Mouse (Mus musculus) megakaryocyte progenitor cell, adult 5-6 weeks (primary cell): ENCODE measurements at regions not wholly inside any gene's neighbourhood (a gene's known extent, or its start where the extent isn't known, plus 50 kb on each side); places are given as distances from the start of the nearest gene placed in this dataset.
A peak's percentile ranks its signal among the peaks of the same experiment; 100 is the strongest.
"Not testable (repeated sequence)": the region's sequence is repeated elsewhere in the genome, so short reads cannot be mapped to it uniquely, and the experiment has no call there.

Experiments used
- ATAC-seq: replicated peaks from 2 replicates; pipeline ENCODE4 v1.8.0; 2016; ENCODE audit warnings: mild to moderate bottlenecking, moderate TSS enrichment, inconsistent platforms; ENCODE audit not compliant: poor library complexity

GRCm38 (mm10) chr3:38321620-38322019 is 163.0 kb downstream of the Ankrd50 start:
- ATAC-seq = no peak

DNA sequence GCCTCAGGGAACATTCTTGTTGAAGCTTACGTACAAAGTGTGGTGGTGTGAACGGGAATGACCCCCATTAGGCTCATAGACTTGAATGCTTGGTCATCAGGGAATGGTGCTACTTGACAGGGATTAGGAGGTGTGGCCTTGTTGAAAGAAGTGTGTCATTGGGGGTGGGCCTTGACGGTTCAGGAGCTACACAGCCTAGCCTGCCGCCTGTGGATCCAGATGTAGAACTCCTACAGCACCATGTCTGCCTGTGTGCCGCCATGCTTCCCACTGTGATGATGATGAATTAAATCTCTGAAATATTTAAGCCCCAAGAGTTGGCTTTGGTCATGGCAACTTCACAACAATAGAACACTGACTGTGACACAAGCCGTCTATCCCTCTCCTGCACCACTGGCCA is 163.6 kb downstream of the Ankrd50 start:
- ATAC-seq = no peak

- ATAC-seq = no peak
These were observed 171.8 kb downstream of the Ankrd50 start for GRCm38 (mm10) chr3:38312834-38313233.

DNA sequence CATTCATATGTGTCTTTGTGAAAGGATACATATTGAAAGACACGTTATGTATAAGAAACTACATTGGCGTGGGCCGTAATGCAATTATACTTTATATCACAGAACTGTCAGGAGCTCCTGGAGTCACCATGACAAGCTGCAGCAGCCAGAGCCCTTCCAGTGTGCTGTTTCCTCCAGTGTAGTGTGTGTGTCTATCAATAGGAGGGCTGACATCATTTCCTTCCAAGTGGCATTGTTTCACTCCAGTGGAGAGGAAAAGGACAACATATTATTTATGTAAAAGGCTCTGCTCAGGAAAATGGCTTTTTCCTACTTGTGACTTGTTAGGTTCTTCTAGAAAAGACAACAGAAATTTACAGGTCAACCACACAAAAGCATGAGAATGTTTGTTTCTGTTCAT is 172.5 kb downstream of the Ankrd50 start:
- ATAC-seq = no peak

DNA sequence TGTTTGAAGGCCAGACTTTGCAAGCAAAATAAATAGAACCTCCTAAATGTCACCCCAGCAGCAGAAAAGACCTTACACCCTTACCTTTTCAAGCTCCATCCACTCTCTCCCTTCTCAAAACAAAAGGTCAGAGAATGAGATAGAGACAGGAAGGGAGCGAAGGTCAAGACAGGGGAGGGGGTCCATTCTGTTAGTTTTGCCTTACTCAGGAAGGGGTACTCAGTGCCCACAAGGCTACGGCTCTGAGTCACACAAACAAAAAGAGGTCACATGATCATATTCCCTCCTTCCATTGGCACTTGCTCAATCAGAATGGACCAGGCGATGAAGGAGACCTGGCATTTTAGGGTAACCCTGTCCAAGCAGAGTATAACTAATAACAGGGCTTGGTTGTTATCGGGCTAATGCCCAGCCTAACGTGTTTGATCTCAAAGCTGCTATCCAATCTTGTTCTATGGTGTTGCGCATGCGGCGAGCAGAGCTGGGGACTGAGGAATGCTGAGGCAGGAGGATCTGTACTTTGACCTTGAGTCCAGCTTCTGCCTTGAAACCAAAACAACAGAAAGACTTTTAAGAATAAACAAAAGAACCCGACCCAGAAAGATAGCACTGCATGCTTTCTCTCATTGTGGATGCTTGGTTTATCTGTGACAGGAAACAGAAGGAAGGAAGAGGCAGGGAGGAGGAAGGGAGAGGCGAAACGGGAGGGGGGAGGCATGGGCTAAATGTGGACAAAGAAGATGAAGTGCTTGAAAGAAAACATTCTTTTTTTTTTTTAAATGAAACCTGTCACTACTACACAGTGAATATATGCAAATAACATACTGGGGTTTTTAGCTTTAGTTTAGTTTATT is 184.5 kb downstream of the Ankrd50 start:
- ATAC-seq = no peak

- ATAC-seq = no peak
These were observed 185.3 kb downstream of the Ankrd50 start for GRCm38 (mm10) chr3:38299236-38299897.

DNA sequence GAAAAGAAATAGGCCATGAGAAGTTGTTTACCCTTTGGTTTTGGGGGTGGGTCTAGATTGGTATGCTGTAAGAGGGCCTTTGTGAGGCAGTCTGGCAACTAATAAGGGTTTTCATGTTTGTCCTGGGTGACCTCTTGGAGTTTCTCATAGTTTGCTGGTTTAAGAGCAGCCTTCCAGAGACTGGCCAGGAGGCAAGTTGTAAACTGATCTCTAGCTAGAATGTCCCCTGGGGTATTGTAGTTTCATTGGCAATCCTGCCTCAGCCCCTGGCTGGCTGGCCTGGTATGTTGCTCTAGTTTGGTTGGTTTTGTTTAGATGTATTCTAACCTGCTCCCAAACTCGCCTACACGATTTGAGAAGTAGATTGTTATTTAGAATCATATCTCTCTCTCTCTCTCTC is 187.1 kb downstream of the Ankrd50 start:
- no peak for ATAC-seq

DNA sequence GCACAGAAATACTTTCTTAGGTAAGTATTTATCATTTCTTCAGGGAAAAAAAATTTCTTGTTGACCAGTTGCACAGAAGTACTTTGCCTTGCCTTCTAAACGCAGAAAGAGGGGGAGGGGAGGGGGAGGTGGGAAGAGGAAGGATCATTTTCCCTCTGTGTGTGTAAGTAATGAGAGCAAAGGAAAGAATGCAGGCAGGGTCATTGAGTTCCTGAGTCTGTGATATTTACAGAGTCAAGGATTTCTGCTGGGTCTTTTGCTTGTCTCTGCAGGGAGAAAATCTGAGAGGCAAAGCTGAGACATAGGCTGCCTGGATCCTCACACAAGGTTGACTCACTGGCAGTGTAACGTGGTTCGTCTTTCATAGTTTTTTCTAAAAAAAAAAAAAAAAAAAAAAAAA is 195.6 kb downstream of the Ankrd50 start:
- no peak for ATAC-seq

DNA sequence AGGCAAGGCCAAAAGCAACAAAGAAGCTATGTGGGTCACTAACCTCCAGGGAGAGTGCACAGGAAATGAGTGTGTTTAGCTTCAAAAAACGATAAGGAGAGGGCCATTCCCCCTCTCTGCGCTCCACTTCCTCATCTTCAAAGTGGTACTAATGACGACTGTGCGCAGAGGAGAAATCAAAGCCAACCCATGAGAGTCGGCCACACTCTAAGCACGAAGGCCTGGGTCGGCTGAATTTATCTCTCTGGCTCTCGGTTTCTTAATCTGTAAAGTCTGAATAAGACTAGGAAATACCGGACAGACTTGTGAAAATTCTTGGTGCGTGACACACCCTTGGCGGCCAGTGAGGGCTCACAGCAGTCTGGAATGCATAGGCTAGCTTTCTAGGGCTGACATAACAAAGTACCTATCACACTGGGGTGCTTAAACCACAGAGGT is 200.9 kb downstream of the Ankrd50 start:
- peak; percentile 92 for ATAC-seq

- no peak for ATAC-seq
These were observed 201.8 kb downstream of the Ankrd50 start for GRCm38 (mm10) chr3:38282891-38283290.

DNA sequence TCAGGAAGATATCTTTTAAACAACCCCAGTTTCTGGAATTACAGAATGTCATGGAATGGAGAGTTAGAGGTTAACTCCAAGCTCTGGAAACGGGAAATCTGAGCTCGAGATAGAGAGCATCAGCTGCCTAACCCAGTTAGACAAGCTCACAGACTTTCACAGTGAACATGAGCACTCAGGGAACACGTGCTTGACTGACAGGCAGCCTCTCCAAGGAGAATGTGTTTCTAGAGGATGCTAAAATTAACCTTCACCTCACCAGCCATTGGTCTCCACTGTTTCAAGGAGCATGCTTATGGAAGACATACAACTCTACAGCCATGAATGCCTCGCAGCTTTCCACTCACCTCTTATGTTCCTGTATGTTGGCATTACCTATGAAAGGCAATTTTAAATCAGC is 203.0 kb downstream of the Ankrd50 start:
- ATAC-seq = no peak

DNA sequence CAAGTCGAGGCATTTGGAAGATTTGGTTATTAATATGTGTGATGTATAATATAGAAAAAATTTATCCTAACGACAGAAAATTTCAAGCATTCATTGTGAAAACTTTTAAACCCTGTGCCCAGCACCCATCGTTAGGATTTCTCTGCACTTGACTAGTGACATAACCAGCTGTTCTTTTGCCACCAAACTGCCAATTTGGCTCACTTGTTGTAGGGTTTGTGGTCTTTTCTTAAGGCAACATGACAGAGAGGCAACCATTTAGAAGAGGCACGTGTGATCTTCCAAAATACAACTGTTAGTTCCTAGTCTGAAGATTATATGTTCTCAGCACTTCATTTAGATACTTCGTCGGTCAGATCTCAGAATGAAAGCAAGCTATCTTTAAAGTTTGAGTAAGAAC is 203.8 kb downstream of the Ankrd50 start:
- no peak for ATAC-seq

- no peak for ATAC-seq
These were observed 204.5 kb downstream of the Ankrd50 start for GRCm38 (mm10) chr3:38280105-38280504.

GRCm38 (mm10) chr3:38276948-38277504 is 207.6 kb downstream of the Ankrd50 start:
- no peak for ATAC-seq

GRCm38 (mm10) chr3:38275321-38275720 is 209.3 kb downstream of the Ankrd50 start:
- ATAC-seq = no peak

GRCm38 (mm10) chr3:38270742-38271141 is 213.9 kb downstream of the Ankrd50 start:
- ATAC-seq = no peak

DNA sequence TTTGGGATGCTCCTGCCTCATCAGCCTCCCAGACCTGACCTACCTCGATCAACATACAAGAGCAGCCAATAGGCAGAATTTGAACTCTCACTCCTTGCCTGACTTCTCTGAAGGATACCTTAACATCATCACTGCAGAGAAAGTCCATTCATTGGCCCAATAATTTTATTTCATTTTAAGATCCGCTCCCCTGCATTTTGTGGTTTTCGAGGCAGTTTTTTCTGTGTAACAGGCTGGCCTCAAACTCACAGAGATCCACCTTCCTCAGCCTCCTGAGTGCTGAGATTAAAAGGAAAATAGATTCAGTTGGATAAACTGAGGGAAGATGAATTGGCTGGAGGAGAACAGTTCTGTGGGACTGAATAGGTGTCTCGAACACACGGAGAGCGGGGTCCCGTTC is 216.4 kb downstream of the Ankrd50 start:
- ATAC-seq = no peak

- ATAC-seq = no peak
These were observed 221.1 kb downstream of the Ankrd50 start for GRCm38 (mm10) chr3:38263261-38264141.

GRCm38 (mm10) chr3:38261326-38262075 is 223.1 kb downstream of the Ankrd50 start:
- no peak for ATAC-seq

- not testable (repeated sequence) for ATAC-seq
These were observed 225.4 kb downstream of the Ankrd50 start for GRCm38 (mm10) chr3:38259223-38259622.
